Mouse (Mus musculus) liver, embryonic 11.5 days (tissue): ENCODE data around the gene Fut9. TPM values are rescaled to one million over a fixed set of nuclear protein-coding genes. Genes with fewer than 3 reads are reported as not detected.

Experiments used
- ATAC-seq: fragments of 200-750 bp; cut with Nextera tagmentation; replicated peaks from 2 replicates; pipeline ENCODE4 v1.8.0; 2017; ENCODE audit warnings: moderate number of reproducible peaks, mild to moderate bottlenecking, moderate TSS enrichment, moderate library complexity; ENCODE audit not compliant: low FRiP score
- DNase-seq: peaks from one replicate; pipeline ENCODE4 v3.0.0-alpha.2; 2017; ENCODE audit warnings: low spot score
- H3K27ac ChIP-seq: fragments of 300-500 bp; sonication (generic); 2 replicates; pipeline ENCODE4 v1.5.1; 2014; ENCODE audit warnings: mild to moderate bottlenecking, low read depth, low read length, control low read depth
- H3K27me3 ChIP-seq: fragments of 300-500 bp; sonication (generic); replicated peaks from 2 replicates; pipeline ENCODE4 v1.6.1; 2014; ENCODE audit warnings: low read length, mixed read lengths; ENCODE audit not compliant: control insufficient read depth, insufficient read depth
- H3K36me3 ChIP-seq: fragments of 300-500 bp; sonication (generic); 2 replicates; pipeline ENCODE4 v1.6.1; 2014; ENCODE audit warnings: mild to moderate bottlenecking, low read length, moderate library complexity, mixed read lengths; ENCODE audit not compliant: control insufficient read depth, insufficient read depth
- H3K4me1 ChIP-seq: fragments of 300-500 bp; sonication (generic); replicated peaks from 2 replicates; pipeline ENCODE4 v1.6.1; 2014; ENCODE audit warnings: low read length, mixed read lengths; ENCODE audit not compliant: control insufficient read depth, insufficient read depth
- H3K4me2 ChIP-seq: fragments of 300-500 bp; sonication (generic); 2 replicates; pipeline ENCODE4 v1.6.1; 2014; ENCODE audit warnings: mild to moderate bottlenecking, control low read depth, moderate library complexity
- H3K4me3 ChIP-seq: fragments of 300-500 bp; sonication (generic); 2 replicates; pipeline ENCODE4 v1.5.1; 2014; ENCODE audit warnings: low read depth, low read length, control low read depth
- H3K9ac ChIP-seq: fragments of 300-500 bp; sonication (generic); 2 replicates; pipeline ENCODE4 v1.6.1; 2014; ENCODE audit warnings: low read depth, low read length, control low read depth
- H3K9me3 ChIP-seq: fragments of 300-500 bp; sonication (generic); 2 replicates; pipeline ENCODE4 v1.6.1; 2016; ENCODE audit warnings: low read length, inconsistent platforms, mixed read lengths; ENCODE audit not compliant: control insufficient read depth
- whole genome bisulfite sequencing: fragments of 180-500 bp; shearing (Covaris S2); extraction: QIAGEN DNeasy Blood & Tissue Kit; methylation state at CpG from one replicate; pipeline ENCODE4 v1.1.7; 2014; 5-methylcytosine and 5-hydroxymethylcytosine counted together
- polyA plus RNA-seq: library from polyadenylated mRNA; unstranded; fragments of >200 nt; fragmentation: Nextera tagmentation; extraction: Ambion mirVana; gene quantifications from 2 replicates; pipeline ENCODE4 v1.2.1, GENCODE M21; 2014

The Fut9 gene
- polyA plus RNA-seq, 1 experiment from 2014 or later, result 0.10 TPM

DNA sequence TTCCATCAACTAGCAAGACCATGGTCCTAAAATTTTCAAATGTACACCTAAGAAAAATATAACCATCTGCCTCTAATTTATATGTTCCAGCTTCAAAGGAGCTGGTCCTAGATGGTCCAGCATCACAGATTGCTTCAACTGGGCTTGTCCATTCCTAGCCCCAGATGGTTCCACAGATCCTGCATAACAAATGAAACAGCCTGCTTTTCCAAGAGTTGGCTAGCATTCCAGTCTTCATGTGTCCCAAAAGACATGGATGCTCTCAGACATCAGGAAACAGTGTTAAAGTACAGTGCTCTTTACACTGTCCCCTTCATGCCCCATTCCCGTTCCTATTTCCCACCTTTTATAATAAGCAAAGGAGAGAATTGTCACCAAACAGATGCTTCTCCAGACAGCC is 135.8 kb downstream of the Fut9 start:
- Histone ChIP-seq H3K36me3 (no peaks in the 10 kb centered on the region), H3K9ac (no peak overlapping the region), H3K4me2 (no peak overlapping the region), H3K4me3 (no peak overlapping the region), H3K27ac (no peak overlapping the region), H3K9me3 (no peaks in the 10 kb centered on the region; the same call in 1 of the 2 replicates), H3K27me3 (no peaks in the 10 kb centered on the region), H3K4me1 (no peaks in the 10 kb centered on the region)
- WGBS, result 68% methylated on average over 1 of the region's 1 CpGs
- ATAC-seq (no peak), DNase-seq (no peak)

DNA sequence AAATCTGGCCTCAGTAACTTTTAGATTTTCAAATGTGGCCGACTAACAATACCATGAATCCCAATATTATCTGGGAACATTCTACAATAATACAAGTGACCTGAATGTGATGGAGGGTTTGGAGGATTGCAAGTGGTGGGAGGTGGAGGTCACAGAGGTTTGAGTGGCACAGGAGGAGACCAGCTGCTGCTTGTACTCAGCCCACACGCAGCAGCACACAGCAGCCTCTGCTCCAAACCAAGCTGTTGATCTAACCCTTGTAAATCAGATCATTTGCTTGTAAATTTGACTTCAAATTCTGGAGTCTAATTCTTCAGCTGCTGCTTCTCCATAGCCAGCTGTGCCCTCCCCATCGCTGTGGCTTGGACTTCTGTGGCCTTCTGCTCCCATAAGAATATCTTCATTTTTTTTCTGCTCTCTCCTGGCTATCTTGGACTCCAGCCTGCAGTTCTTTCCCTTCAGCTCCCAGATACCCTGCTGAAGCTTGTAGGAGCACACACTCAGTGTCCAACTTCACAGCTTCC is 138.8 kb downstream of the Fut9 start:
- H3K27me3 ChIP-seq, result no peaks in the 10 kb centered on the region
- no peaks in the 10 kb centered on the region; the same call in 1 of the 2 replicates for H3K9me3 ChIP-seq
- no peak for ATAC-seq
- no peaks in the 10 kb centered on the region for H3K36me3 ChIP-seq
- H3K4me1 ChIP-seq, result no peaks in the 10 kb centered on the region
- no peak for DNase-seq
- no peak overlapping the region for H3K9ac ChIP-seq
- no peak overlapping the region for H3K4me3 ChIP-seq
- H3K4me2 ChIP-seq, result no peak overlapping the region
- no peak overlapping the region for H3K27ac ChIP-seq
- WGBS, result 78% methylated on average over 3 of the region's 3 CpGs

- H3K4me3 ChIP-seq, result no peak overlapping the region
- no peak for ATAC-seq
- WGBS, result 79% methylated on average over 3 of the region's 3 CpGs
These were observed 141.3 kb downstream of the Fut9 start for GRCm38 (mm10) chr4:25658792-25659191.

DNA sequence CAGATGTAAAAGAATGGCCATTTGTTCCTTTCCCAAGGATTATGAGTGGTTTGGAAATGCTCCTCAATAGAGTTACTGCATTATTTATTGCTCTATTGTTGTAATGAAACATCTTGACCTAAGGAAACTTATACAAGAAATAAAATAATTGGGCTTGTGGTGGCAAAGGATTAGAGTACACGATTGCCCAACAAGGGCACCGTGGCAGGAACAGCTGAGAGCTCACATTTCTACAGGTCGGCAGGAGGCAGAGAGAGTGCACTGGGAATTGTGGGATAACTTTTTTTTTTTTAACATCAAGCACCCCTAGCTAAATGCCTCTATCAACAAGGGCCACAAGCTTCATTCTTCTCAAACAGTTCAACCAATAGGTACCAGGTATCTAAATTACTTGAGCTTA is 148.1 kb downstream of the Fut9 start:
- 75% methylated on average over 3 of the region's 3 CpGs for WGBS
- H3K27me3 ChIP-seq, result no peaks in the 10 kb centered on the region
- H3K9me3 ChIP-seq, result no peaks in the 10 kb centered on the region
- no peaks in the 10 kb centered on the region for H3K36me3 ChIP-seq
- H3K4me1 ChIP-seq, result no peaks in the 10 kb centered on the region
- ATAC-seq (no peak), DNase-seq (no peak)
- no peak overlapping the region for H3K9ac ChIP-seq
- H3K27ac ChIP-seq, result no peak overlapping the region
- no peak overlapping the region for H3K4me2 ChIP-seq
- H3K4me3 ChIP-seq, result no peak overlapping the region

More at GRCm38 (mm10) chr4:25658792-25659191, 141.3 kb downstream of the Fut9 start:
- no peaks in the 10 kb centered on the region for H3K9me3 ChIP-seq
- H3K27me3 ChIP-seq, result no peaks in the 10 kb centered on the region
- H3K9ac ChIP-seq, result no peak overlapping the region
- no peak overlapping the region for H3K27ac ChIP-seq
- H3K4me2 ChIP-seq, result no peak overlapping the region
- H3K36me3 ChIP-seq, result no peaks in the 10 kb centered on the region
- no peaks in the 10 kb centered on the region for H3K4me1 ChIP-seq
- no peak for DNase-seq

GRCm38 (mm10) chr4:25648107-25648506 is 151.9 kb downstream of the Fut9 start:
- H3K4me2 ChIP-seq, result no peak overlapping the region
- WGBS, result 92% methylated on average over 2 of the region's 2 CpGs

GRCm38 (mm10) chr4:25647593-25647992 is 152.5 kb downstream of the Fut9 start:
- H3K27me3 ChIP-seq, result no peaks in the 10 kb centered on the region
- 59% methylated on average over 1 of the region's 1 CpGs for WGBS
- no peak for ATAC-seq

More at GRCm38 (mm10) chr4:25648107-25648506, 151.9 kb downstream of the Fut9 start:
- Histone ChIP-seq H3K4me3 (no peak overlapping the region), H3K4me1 (no peaks in the 10 kb centered on the region), H3K9ac (no peak overlapping the region), H3K27ac (no peak overlapping the region), H3K36me3 (no peaks in the 10 kb centered on the region), H3K9me3 (no peaks in the 10 kb centered on the region), H3K27me3 (no peaks in the 10 kb centered on the region)
- no peak for DNase-seq
- ATAC-seq, result no peak

GRCm38 (mm10) chr4:25645580-25645979 is 154.5 kb downstream of the Fut9 start:
- Histone ChIP-seq H3K36me3 (no peaks in the 10 kb centered on the region), H3K4me1 (no peaks in the 10 kb centered on the region), H3K4me3 (no peak overlapping the region), H3K27ac (no peak overlapping the region), H3K4me2 (no peak overlapping the region), H3K9me3 (no peaks in the 10 kb centered on the region), H3K9ac (no peak overlapping the region), H3K27me3 (no peaks in the 10 kb centered on the region)
- 76% methylated on average over 2 of the region's 2 CpGs for WGBS
- no peak for DNase-seq
- no peak for ATAC-seq

More at GRCm38 (mm10) chr4:25647593-25647992, 152.5 kb downstream of the Fut9 start:
- Histone ChIP-seq H3K4me3 (no peak overlapping the region), H3K27ac (no peak overlapping the region), H3K36me3 (no peaks in the 10 kb centered on the region), H3K9me3 (no peaks in the 10 kb centered on the region), H3K4me2 (no peak overlapping the region), H3K4me1 (no peaks in the 10 kb centered on the region), H3K9ac (no peak overlapping the region)
- no peak for DNase-seq

- Histone ChIP-seq H3K4me1 (no peaks in the 10 kb centered on the region), H3K9ac (no peak overlapping the region), H3K9me3 (no peaks in the 10 kb centered on the region), H3K4me3 (no peak overlapping the region), H3K36me3 (no peaks in the 10 kb centered on the region), H3K27me3 (no peaks in the 10 kb centered on the region), H3K27ac (no peak overlapping the region), H3K4me2 (no peak overlapping the region)
- ATAC-seq, result no peak
- no peak for DNase-seq
- WGBS, result 79% methylated on average over 4 of the region's 4 CpGs
These were observed 158.1 kb downstream of the Fut9 start for GRCm38 (mm10) chr4:25641993-25642392.

DNA sequence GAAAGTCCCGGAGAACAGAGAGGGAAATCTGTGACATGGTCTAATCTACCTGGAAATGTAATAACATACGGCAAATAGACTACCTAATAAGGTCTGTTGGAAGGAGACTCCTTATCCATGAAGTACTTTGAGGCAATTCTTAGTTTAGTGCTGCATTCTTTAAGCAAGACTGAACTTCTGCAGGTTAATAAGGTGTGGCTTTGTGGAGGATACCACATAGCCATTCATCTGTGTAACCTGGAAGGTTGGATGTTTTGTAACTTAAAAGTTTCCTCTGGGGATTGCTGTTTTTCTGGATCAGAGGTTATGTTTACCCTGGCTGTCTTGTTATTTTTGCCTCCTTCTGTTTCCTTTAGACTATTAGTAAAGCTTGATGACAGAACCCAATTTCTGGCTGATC is 166.8 kb downstream of the Fut9 start:
- no peak for DNase-seq
- H3K36me3 ChIP-seq, result no peaks in the 10 kb centered on the region
- ATAC-seq, result no peak
- no peaks in the 10 kb centered on the region for H3K4me1 ChIP-seq
- no peak overlapping the region for H3K9ac ChIP-seq
- H3K27ac ChIP-seq, result no peak overlapping the region
- WGBS, result 79% methylated on average over 2 of the region's 2 CpGs
- no peak overlapping the region for H3K4me3 ChIP-seq
- H3K9me3 ChIP-seq, result no peaks in the 10 kb centered on the region
- H3K27me3 ChIP-seq, result no peaks in the 10 kb centered on the region
- H3K4me2 ChIP-seq, result no peak overlapping the region
